Mouse (Mus musculus): Measurements from ENCODE around the gene Adamts1.

- TF ChIP-seq CTCF (conservative IDR thresholded peaks at IDR 0.05; ENCODE audit: low read length) (no peak), POU5F1 (IDR thresholded peaks at IDR 0.05; ENCODE audit: borderline replicate concordance, low read length) (no peak)
Observed at GRCm38 (mm10) chr16:85747589-85748360, 55.1 kb downstream of the Adamts1 start.
